Mouse (Mus musculus) kidney, adult 2 months (tissue): ENCODE results near the gene Pgm3. TPM values are rescaled to one million over a fixed set of nuclear protein-coding genes. Genes with fewer than 3 reads are reported as not detected.
A peak's percentile ranks its signal among the peaks of the same experiment; 100 is the strongest.

ENCODE experiments used
- DNase-seq: peaks from one replicate; pipeline ENCODE4 v3.0.0; 2021
- H3K27ac ChIP-seq: fragments of 200-500 bp; 2 replicates; pipeline ENCODE4 v1.5.1; 2012; ENCODE audit warnings: low read depth, low read length, control low read depth, inconsistent platforms; ENCODE audit not compliant: insufficient read depth
- H3K27me3 ChIP-seq: fragments of 200-500 bp; replicated peaks from 2 replicates; pipeline ENCODE4 v1.6.1; 2012; ENCODE audit warnings: mild to moderate bottlenecking, moderate library complexity, low read length, inconsistent platforms; ENCODE audit not compliant: control insufficient read depth, insufficient read depth
- H3K36me3 ChIP-seq: fragments of 200-500 bp; 2 replicates; pipeline ENCODE4 v1.6.1; 2012; ENCODE audit warnings: mild to moderate bottlenecking, moderate library complexity, low read length, inconsistent platforms; ENCODE audit not compliant: control insufficient read depth, insufficient read depth
- H3K4me1 ChIP-seq: fragments of 200-500 bp; 2 replicates; pipeline ENCODE4 v1.6.1; 2011; ENCODE audit warnings: low read length; ENCODE audit not compliant: control insufficient read depth, insufficient read depth
- H3K4me3 ChIP-seq: fragments of 200-500 bp; 2 replicates; pipeline ENCODE4 v1.5.1; 2011; ENCODE audit warnings: mild to moderate bottlenecking, low read depth, low read length, control low read depth; ENCODE audit not compliant: insufficient read depth
- CTCF ChIP-seq: fragments of 200-500 bp; conservative IDR thresholded peaks from 2 replicates; pipeline ENCODE4 v1.5.1; 2011; ENCODE audit warnings: low read depth, mild to moderate bottlenecking, control low read depth, low read length, moderate library complexity, mixed read lengths; ENCODE audit not compliant: insufficient read depth, insufficient read length
- POLR2A ChIP-seq: fragments of 200-500 bp; IDR thresholded peaks from one replicate; pipeline ENCODE4 v1.6.1; 2011; ENCODE audit warnings: low read depth, low read length, control low read depth
- WGBS: fragments of 180-500 bp; shearing (Covaris S2); methylation state at CpG from one replicate; pipeline ENCODE4 v1.1.7; 2018; 5-methylcytosine and 5-hydroxymethylcytosine counted together
- polyA plus RNA-seq: library from polyadenylated mRNA; depleted of rRNA; stranded (reverse); fragments of >200 nt; gene quantifications from 2 replicates; pipeline ENCODE4 v1.2.3, GENCODE M21; 2012

The Pgm3 gene
- polyA plus RNA-seq, 1 experiment = 10.9 TPM

DNA sequence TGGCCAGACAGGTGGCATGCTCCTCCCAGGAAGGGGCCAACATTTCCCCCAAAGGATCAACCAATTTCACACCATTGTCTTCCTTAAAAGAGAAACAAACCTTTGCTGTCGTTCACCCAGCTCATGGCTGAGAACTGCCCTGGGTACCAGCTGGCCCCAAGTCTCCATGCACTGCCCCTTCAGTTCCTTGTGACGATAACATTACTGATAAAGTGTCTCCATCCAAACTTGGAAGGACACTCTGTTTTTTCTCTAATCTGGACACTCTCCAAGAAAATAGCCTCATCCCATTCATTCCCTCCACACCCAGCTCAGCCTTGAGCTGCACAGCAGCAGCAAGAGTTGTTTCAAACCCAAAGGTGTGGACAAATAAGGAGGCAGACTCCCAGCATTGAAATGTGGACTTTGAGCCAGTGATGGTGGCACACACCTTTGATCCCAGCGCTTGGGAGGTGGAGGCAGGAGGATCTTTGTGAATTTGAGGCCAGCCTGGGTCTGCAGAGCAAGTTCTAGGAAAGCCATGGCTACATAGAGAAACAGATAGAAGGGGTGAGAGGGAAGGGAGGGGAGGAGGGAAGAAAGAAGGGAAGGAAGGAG lies 2.2 kb downstream of the Pgm3 start:
- DNase-seq = peak; percentile 80
- Histone ChIP-seq H3K36me3 (peaks cover 3% of the 10 kb centered on the region), H3K27ac (no peak overlapping the region), H3K4me1 (peaks cover 15% of the 10 kb centered on the region; the same call in 1 of the 2 replicates), H3K27me3 (no peaks in the 10 kb centered on the region), H3K4me3 (no peak overlapping the region)
- TF ChIP-seq POLR2A (no peak), CTCF (no peak)
- 50% methylated on average over 3 of the region's 3 CpGs for WGBS

DNA sequence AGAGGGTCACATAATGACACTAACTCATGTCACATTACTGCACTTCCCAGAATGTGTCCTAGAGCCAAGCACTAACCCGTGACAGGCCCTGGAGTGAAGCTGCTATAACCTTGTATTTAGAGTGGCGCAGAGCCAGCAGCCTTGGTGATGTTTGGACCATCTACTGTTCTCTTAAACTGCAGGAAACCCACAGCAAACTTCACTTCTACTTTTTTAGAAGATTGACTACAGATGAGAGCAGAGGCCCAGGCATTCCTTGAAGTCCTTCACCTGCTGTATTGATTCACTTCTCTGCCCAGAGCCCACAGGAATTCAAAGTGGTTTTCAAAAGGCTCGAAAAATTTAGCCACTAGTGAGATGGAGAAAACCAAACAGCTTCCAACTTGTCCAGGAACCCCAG lies 11.1 kb downstream of the Pgm3 start:
- WGBS = 59% methylated on average over 3 of the region's 3 CpGs
- TF ChIP-seq CTCF (no peak), POLR2A (no peak)
- DNase-seq = peak; percentile 73
- H3K27me3 ChIP-seq = no peaks in the 10 kb centered on the region
- H3K4me1 ChIP-seq = no peaks in the 10 kb centered on the region
- H3K36me3 ChIP-seq = peaks cover 14% of the 10 kb centered on the region
- no peak overlapping the region for H3K27ac ChIP-seq
- no peak overlapping the region for H3K4me3 ChIP-seq

GRCm38 (mm10) chr9:86554641-86555040 lies 17.0 kb downstream of the Pgm3 start:
- WGBS = 83% methylated on average over 4 of the region's 4 CpGs
- no peak overlapping the region for H3K4me3 ChIP-seq
- DNase-seq = no peak
- H3K27ac ChIP-seq = no peak overlapping the region
- TF ChIP-seq CTCF = no peak
- TF ChIP-seq POLR2A = no peak
- H3K4me1 ChIP-seq = peaks cover 5% of the 10 kb centered on the region; the same call in 1 of the 2 replicates
- H3K36me3 ChIP-seq = peaks cover 13% of the 10 kb centered on the region
- H3K27me3 ChIP-seq = no peaks in the 10 kb centered on the region

GRCm38 (mm10) chr9:86553886-86554285 lies 17.8 kb downstream of the Pgm3 start:
- H3K27me3 ChIP-seq = no peaks in the 10 kb centered on the region
- H3K27ac ChIP-seq = no peak overlapping the region
- H3K4me3 ChIP-seq = no peak overlapping the region
- peaks cover 6% of the 10 kb centered on the region; the same call in 1 of the 2 replicates for H3K4me1 ChIP-seq
- DNase-seq = peak; percentile 29
- WGBS = 71% methylated on average over 9 of the region's 9 CpGs
- TF ChIP-seq POLR2A (no peak), CTCF (no peak)
- peaks cover 11% of the 10 kb centered on the region for H3K36me3 ChIP-seq

GRCm38 (mm10) chr9:86550717-86551116 lies 20.9 kb downstream of the Pgm3 start:
- DNase-seq = no peak
- Histone ChIP-seq H3K4me3 (no peak overlapping the region), H3K27me3 (no peaks in the 10 kb centered on the region), H3K4me1 (peaks cover 6% of the 10 kb centered on the region; the same call in 1 of the 2 replicates), H3K27ac (no peak overlapping the region), H3K36me3 (peaks cover 4% of the 10 kb centered on the region)
- WGBS = 87% methylated on average over 3 of the region's 3 CpGs
- TF ChIP-seq CTCF (no peak), POLR2A (no peak)

GRCm38 (mm10) chr9:86549637-86550162 lies 21.9 kb downstream of the Pgm3 start:
- no peaks in the 10 kb centered on the region for H3K27me3 ChIP-seq
- peaks cover 5% of the 10 kb centered on the region for H3K36me3 ChIP-seq
- H3K27ac ChIP-seq = no peak overlapping the region
- peak; percentile 36 for DNase-seq
- TF ChIP-seq POLR2A = no peak
- TF ChIP-seq CTCF = no peak
- peaks cover 6% of the 10 kb centered on the region; the same call in 1 of the 2 replicates for H3K4me1 ChIP-seq
- H3K4me3 ChIP-seq = no peak overlapping the region
- 45% methylated on average over 5 of the region's 5 CpGs for WGBS

GRCm38 (mm10) chr9:86544559-86544958 lies 27.1 kb downstream of the Pgm3 start:
- Histone ChIP-seq H3K4me3 (no peak overlapping the region), H3K27ac (no peak overlapping the region), H3K4me1 (peaks cover under 1% of the 10 kb centered on the region; the same call in 1 of the 2 replicates), H3K36me3 (peaks cover 8% of the 10 kb centered on the region), H3K27me3 (no peaks in the 10 kb centered on the region)
- no peak for TF ChIP-seq POLR2A
- TF ChIP-seq CTCF = no peak
- WGBS = 54% methylated on average over 1 of the region's 1 CpGs
- no peak for DNase-seq
